Mouse (Mus musculus) inflammation-experienced regulatory T-cells, adult 6 months (primary cell): ENCODE data around the gene Sun1. TPM values are rescaled to one million over a fixed set of nuclear protein-coding genes. Genes with fewer than 3 reads are reported as not detected.

Source experiments
- ATAC-seq: one replicate; pipeline ENCODE4 v1.8.0; 2017
- polyA plus RNA-seq, 3 experiments: library from polyadenylated mRNA; unstranded; fragments of 100-300 nt; shearing (Covaris generic); gene quantifications; one replicate each; pipeline ENCODE4 v1.2.1; 2017

Gene Sun1
- polyA plus RNA-seq, 3 experiments from 2014 or later, result 30.7 to 43.4 (median 38.5) TPM

DNA sequence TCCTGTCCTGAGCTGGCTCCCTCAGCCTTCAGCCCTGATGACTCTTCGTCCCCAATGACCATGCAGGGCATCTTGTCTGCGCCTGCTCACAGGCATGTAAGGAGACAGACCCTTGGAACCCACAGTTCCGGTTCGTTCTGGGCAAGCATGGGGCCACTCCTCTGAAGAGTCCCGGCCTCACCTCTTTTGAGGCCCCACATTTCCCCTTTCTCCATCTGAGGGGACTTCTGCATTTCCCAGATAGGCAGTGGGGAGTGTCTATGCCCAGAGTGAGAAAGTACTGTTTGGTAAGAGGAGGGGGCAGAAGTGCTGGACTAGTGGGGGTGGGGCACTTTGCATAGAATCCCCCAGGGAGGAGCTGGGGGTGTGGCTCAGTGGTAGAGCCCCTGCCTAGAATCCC is 86.7 kb downstream of the Sun1 start:
- ATAC-seq, result no peak

DNA sequence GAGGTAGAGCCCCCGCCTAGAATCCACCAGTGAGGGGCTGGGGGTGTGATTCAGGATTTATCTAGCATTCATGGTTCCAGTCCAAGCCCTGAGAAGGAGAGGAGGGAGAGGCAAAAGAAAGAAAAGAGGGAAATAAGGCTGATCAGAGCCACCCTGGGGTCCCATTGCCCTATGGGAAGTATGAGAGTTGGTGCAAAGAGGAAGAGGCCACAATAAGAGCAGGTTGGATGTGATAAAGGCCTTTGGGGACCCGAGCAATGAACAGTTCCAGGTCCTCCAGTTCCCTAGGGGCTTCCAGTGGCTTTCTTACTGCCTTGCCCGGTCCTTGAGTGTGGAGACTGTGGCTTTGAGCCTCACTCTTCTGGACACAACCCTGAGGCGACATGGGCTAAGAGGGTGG is 87.3 kb downstream of the Sun1 start:
- no peak for ATAC-seq

DNA sequence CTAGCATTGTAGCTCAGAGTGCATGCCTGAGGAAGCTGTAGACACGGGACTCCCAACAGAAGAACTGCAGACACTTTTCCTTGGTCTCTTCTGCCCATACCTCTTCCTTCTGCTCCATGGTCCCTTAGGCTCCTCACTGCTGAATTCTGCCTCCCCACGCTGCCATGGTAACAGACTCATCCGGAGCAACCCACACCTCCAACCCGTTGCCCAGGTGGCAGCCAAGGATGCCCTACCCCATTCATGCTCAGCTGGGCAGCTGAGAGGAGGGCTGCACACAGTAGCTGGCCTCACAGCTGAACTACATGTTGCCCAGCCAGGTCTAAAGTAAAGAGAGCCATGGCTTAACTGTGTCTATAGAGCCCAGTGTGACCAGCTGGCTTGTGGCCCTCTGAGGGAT is 88.2 kb downstream of the Sun1 start:
- ATAC-seq, result no peak

DNA sequence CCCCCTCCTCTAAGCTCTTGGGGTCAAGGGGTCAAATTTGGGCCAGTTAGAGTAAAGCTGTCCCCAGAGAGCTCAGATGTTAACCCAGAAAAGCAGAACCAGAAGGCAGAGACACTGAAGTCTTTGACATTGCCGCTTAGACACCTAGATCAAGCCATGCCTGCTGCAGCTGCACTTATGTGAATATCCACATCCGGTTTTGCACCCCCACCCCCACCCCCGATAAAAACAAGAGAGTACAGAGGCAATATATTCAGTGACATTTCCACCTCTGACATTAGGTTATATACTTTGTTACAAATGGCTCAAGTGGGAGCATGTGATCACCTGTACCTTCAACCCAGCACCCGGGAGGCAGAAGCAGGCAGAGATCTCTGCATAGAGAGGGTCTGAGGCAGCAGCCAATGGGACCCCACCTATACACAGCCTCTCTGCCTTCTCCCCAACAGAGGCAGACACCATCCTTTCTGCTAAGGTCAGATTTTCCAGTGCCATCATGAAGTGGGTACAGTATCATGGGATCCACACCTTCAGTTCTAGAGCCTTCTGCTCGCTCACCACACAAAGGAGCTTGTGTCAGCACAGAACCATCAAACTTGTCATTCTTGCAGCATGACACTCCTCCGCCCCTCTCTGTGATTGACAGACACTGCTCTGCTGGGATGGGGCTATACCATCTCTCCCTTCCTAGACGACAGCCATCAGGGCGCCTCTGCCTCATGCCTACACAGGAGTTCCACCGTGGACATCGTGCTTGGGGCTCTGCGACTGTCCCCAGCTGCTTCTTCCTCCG is 90.2 kb downstream of the Sun1 start:
- ATAC-seq, result peak; percentile 10

DNA sequence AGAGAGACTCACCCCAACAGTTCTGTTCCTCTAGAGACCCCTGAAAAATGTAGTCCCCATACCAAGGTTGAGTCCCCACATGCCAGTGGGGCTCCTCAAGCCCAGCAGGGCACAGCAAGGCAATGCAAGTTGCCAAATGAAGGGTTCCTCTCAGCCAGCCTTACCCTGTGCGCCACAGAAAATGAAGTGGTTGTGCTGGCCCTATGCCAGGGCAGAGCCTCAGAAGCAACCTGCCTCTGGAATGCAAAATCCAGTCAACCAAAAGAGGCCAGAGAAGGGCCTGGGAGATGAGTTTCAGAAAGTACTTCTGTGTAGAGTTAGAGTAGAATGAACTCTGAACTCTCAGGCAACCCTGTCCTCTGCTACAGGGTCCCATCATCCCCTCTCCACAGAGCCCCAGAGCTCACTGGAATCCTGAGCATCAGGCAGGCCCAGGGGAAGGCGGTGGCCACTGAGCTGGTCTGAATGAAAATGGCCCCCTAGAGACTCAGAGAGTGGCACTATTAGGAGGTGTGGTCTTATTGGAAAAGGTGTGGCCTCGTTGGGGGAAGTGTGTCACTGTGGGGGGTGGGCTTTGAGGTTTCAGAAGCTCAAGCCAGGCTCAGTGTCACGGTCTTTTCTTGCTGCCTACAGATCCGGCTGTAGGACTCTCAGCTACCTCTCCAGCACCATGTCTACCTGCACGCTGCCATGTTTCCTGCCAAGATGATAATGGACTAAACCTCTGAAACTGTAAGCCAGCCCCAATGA is 91.5 kb downstream of the Sun1 start:
- no peak for ATAC-seq

DNA sequence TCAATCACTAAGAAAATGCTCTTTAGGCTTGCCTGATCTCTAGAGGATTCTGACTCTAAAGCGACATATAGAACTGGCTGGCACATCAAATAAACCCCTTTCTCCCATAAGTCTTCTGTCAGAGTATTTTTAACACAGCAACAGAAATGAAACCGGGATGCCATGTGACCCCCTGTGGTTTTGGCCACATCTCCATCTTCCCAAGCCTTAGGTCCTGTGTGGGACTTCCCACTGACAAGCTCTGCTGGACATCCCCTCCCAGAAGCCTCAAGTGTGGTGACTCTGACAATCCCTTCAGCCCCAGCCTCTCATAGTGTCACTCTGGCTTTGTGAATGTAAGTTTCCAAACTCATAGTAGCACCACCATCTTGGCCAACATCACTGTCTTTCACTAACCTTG is 93.7 kb downstream of the Sun1 start:
- no peak for ATAC-seq

DNA sequence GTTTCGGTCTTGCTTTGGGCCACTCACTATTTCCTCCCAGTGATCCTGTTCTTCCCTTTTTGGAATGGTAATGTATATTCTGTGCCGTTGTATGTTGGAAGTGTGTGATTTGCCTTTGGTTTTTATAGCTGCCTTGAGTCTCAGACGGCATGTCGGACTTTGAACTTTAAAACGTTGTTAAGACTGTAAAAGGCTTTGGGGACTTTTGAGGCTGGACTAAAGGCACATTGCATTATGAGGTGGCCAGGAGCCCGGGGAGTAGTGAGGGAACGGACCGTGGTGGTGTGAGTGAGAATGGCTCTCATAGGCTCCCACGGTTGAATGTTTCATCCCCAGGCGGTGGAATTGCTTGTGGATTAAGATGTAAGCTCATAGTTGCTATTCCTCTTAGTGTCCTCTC is 96.7 kb downstream of the Sun1 start:
- no peak for ATAC-seq

DNA sequence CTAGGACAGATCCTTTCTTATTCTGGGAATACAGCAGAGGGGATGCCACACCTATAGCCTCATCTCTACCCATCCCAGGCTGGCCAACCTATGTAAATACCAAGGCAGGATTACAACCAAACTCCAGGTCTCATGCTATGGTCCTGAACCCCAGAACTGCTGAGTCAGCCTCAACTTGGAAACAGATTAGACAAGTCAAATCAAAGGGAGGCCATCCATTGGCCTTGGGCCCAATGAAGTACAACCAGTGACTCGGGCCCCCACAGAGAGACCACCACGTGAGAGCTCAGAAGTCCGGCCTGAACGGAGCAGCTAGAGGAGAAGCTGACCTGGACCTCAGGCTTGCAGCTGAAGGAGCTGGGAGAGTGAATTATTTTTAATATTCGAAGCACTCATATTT is 97.3 kb downstream of the Sun1 start:
- ATAC-seq, result no peak

Other genes starting within 250 kb of the Sun1 start
- under 1 TPM in 1 of 3 experiments, not detected in 2; 0.35 TPM for gene Pdgfa, start 203.3 kb upstream of the Sun1 start, polyA plus RNA-seq
- 1 to 10 TPM in 1 of 3 experiments, under 1 TPM in 1, not detected in 1; 0.38 to 3.9 TPM for gene Prkar1b, start 50.6 kb upstream of the Sun1 start, polyA plus RNA-seq
- 10 to 100 TPM in 1 of 3 experiments, 1 to 10 TPM in 2; 5.9 to 11.9 (median 6.2) TPM for gene Dnaaf5, start 50.4 kb upstream of the Sun1 start, polyA plus RNA-seq
- gene Get4, start 51.7 kb downstream of the Sun1 start, polyA plus RNA-seq, result 10 to 100 TPM; 12.0 to 25.4 (median 16.7) TPM
- 10 to 100 TPM in 1 of 3 experiments, 1 to 10 TPM in 2; 3.0 to 13.5 (median 3.7) TPM for gene Adap1, start 125.0 kb downstream of the Sun1 start, polyA plus RNA-seq
- gene Cox19, start 150.8 kb downstream of the Sun1 start, polyA plus RNA-seq, result 10 to 100 TPM; 52.5 to 66.7 (median 65.2) TPM
- gene Cyp2w1, start 152.0 kb downstream of the Sun1 start, polyA plus RNA-seq, result not detected
- gene Gpr146, start 177.1 kb downstream of the Sun1 start, polyA plus RNA-seq, result 1 to 10 TPM; 3.9 to 5.8 (median 5.2) TPM
- gene C130050O18Rik, start 204.6 kb downstream of the Sun1 start, polyA plus RNA-seq, result not detected
- gene Gper1, start 222.5 kb downstream of the Sun1 start, polyA plus RNA-seq, result not detected